Mouse (Mus musculus): ENCODE results near the gene Treml2.

DNA sequence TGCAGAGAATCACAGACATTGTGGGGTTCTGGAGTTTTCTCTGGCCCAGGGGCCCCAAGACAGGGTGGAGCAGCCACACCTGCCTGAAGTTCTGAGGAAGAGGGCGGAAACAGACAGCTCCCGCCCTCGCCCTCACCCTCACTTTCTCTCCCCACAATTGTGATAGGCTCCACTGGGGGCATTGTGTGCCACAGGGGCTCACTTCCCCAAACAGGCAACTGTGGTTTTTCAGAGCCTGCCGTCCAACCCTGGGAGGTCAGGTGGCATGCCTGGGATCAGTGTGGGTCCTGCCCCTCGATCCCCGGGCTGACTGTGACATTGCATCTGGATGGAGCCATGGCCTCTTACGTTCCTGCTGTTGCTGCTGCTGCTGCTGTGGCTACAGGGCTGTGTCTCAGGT, 901 bp downstream of the Treml2 start:
- TF ChIP-seq ZNF384 (IDR thresholded peaks at IDR 0.05; ENCODE audit: low read depth, low read length), result no peak
- no peak for TF ChIP-seq ZC3H11A (IDR thresholded peaks at IDR 0.05; ENCODE audit: borderline replicate concordance, low read depth, low read length)
- no peak for TF ChIP-seq MAFK (IDR thresholded peaks at IDR 0.05; ENCODE audit: insufficient read depth, low read depth, low read length)
